Mouse (Mus musculus) small intestine, adult 2 months (tissue): ENCODE data around the gene Fbxo42.

ENCODE experiments used
- CTCF ChIP-seq: fragments of 200-500 bp; IDR thresholded peaks from 2 replicates; pipeline ENCODE4 v1.5.1; 2012; ENCODE audit warnings: low read depth, mild to moderate bottlenecking, control low read depth, inconsistent platforms, low read length, moderate library complexity, mixed read lengths; ENCODE audit not compliant: insufficient replicate concordance, insufficient read length; ENCODE audit errors: extremely low read depth
- POLR2A ChIP-seq: fragments of 200-500 bp; IDR thresholded peaks from 2 replicates; pipeline ENCODE4 v1.6.1; 2012; ENCODE audit warnings: low read depth, mild to moderate bottlenecking, control low read depth, inconsistent platforms, low read length, moderate library complexity

- TF ChIP-seq CTCF (no peak), POLR2A (no peak)
Observed at GRCm38 (mm10) chr4:141149116-141149515, 1.4 kb downstream of the Fbxo42 start.
